Mouse (Mus musculus) cerebellum, adult 2 months (tissue): ENCODE measurements around the gene Gmpr2.

ENCODE experiments used
- CTCF ChIP-seq: fragments of 200-500 bp; IDR thresholded peaks from 2 replicates; pipeline ENCODE4 v1.5.1; 2011; ENCODE audit warnings: low read depth, mild to moderate bottlenecking, control low read depth, low read length, moderate library complexity, borderline replicate concordance; ENCODE audit not compliant: insufficient read depth
- POLR2A ChIP-seq: fragments of 200-500 bp; IDR thresholded peaks from 2 replicates; pipeline ENCODE4 v1.6.1; 2011; ENCODE audit warnings: low read length, control low read depth, borderline replicate concordance; ENCODE audit not compliant: insufficient read depth

GRCm38 (mm10) chr14:55714893-55715292, 43.2 kb downstream of the Gmpr2 start:
- no peak for TF ChIP-seq POLR2A
- no peak for TF ChIP-seq CTCF
